Mouse (Mus musculus): ENCODE measurements around the gene Trf. TPM values are rescaled to one million over a fixed set of nuclear protein-coding genes. Genes with fewer than 3 reads are reported as not detected.

Trf gene
- 1 to 10 TPM in 1 of 3 experiments, under 1 TPM in 2; 0.37 to 3.0 (median 0.43) TPM for polyA plus RNA-seq (2017; shearing (Covaris generic))

GRCm38 (mm10) chr9:103230151-103230951 is at the start of gene Trf, which contains the start of gene Gm20425:
TSS of gene Trf (minus strand) at chr9:103230444.
TSS of gene Gm20425 (minus strand) at chr9:103230307.
- ATAC-seq: no peak

GRCm38 (mm10) chr9:103276876-103277275 is 46.6 kb upstream of the Trf start:
- ATAC-seq: no peak

- ATAC-seq: no peak
Observed at GRCm38 (mm10) chr9:103275676-103276075, 45.4 kb upstream of the Trf start.

GRCm38 (mm10) chr9:103274819-103275218 is 44.6 kb upstream of the Trf start:
- no peak for ATAC-seq

GRCm38 (mm10) chr9:103271104-103271503 is 40.9 kb upstream of the Trf start:
- ATAC-seq: no peak

- no peak for ATAC-seq
Observed at GRCm38 (mm10) chr9:103265778-103266177, 35.5 kb upstream of the Trf start.

GRCm38 (mm10) chr9:103252906-103253305 is 22.7 kb upstream of the Trf start:
- no peak for ATAC-seq

GRCm38 (mm10) chr9:103248618-103249017 is 18.4 kb upstream of the Trf start:
- ATAC-seq: no peak

GRCm38 (mm10) chr9:103246526-103247168 is 16.4 kb upstream of the Trf start:
- no peak for ATAC-seq

GRCm38 (mm10) chr9:103243640-103244039 is 13.4 kb upstream of the Trf start:
- ATAC-seq: no peak

GRCm38 (mm10) chr9:103241206-103241605 is 11.0 kb upstream of the Trf start:
- no peak for ATAC-seq

- ATAC-seq: no peak
Observed at GRCm38 (mm10) chr9:103239471-103239870, 9.2 kb upstream of the Trf start.

GRCm38 (mm10) chr9:103234565-103235165 is 4.4 kb upstream of the Trf start:
- no peak for ATAC-seq

- ATAC-seq: no peak
Observed at GRCm38 (mm10) chr9:103234059-103234458, 3.8 kb upstream of the Trf start.

- ATAC-seq: no peak
Observed at GRCm38 (mm10) chr9:103233006-103233395, 2.8 kb upstream of the Trf start.

GRCm38 (mm10) chr9:103232232-103233005 is 2.2 kb upstream of the Trf start:
- ATAC-seq: no peak

- no peak for ATAC-seq
Observed at GRCm38 (mm10) chr9:103229037-103229867, 992 bp downstream of the Trf start.

- ATAC-seq: no peak
Observed at GRCm38 (mm10) chr9:103228370-103229003, 1.8 kb downstream of the Trf start.

- no peak for ATAC-seq
Observed at GRCm38 (mm10) chr9:103227760-103228159, 2.5 kb downstream of the Trf start.

GRCm38 (mm10) chr9:103226806-103227205 is 3.4 kb downstream of the Trf start:
- no peak for ATAC-seq

GRCm38 (mm10) chr9:103225464-103225863 is 4.8 kb downstream of the Trf start:
- no peak for ATAC-seq

Measured in inflammation-experienced regulatory T-cells, adult 6 months (primary cell).